Mouse (Mus musculus): ENCODE data around the gene Gm12169. TPM values are rescaled to one million over a fixed set of nuclear protein-coding genes. Genes with fewer than 3 reads are reported as not detected.
A peak's percentile ranks its signal among the peaks of the same experiment; 100 is the strongest.
"Not testable (repeated sequence)": the region's sequence is repeated elsewhere in the genome, so short reads cannot be mapped to it uniquely, and the experiment has no call there.

Gm12169 gene
- polyA plus RNA-seq (2011; ENCODE audit: insufficient read depth, insufficient read length, low replicate concordance, missing spikeins) = not detected in 2 replicates

- Histone ChIP-seq H3K27ac (ENCODE audit: control insufficient read depth, insufficient read depth, low read depth, low read length, poor library complexity) (no peak within 1 kb of the TSS), H3K4me3 (replicated peaks; ENCODE audit: control insufficient read depth, low read depth, low read length) (no peak within 1 kb of the TSS), H3K4me1 (ENCODE audit: control insufficient read depth, insufficient read depth, low read length) (no peaks in the 10 kb centered on the region)
- WGBS = 91% methylated on average over 2 of the region's 2 CpGs
- no peak for TF ChIP-seq CTCF (IDR thresholded peaks at IDR 0.05; ENCODE audit: control insufficient read depth, insufficient read depth, low read length)
- TF ChIP-seq POLR2A (IDR thresholded peaks at IDR 0.05; ENCODE audit: borderline replicate concordance, control insufficient read depth, low read depth, low read length) = no peak
These were observed at the start of gene Gm12169 for GRCm38 (mm10) chr11:46523912-46524311. Gene Gm12169, plus strand, starts transcription at chr11:46524212.

GRCm38 (mm10) chr11:46474220-46474619 is 49.8 kb upstream of the Gm12169 start:
- WGBS = 83% methylated on average over 4 of the region's 4 CpGs
- no peaks in the 10 kb centered on the region for H3K4me1 ChIP-seq (ENCODE audit: control insufficient read depth, insufficient read depth, low read length)
- H3K27ac ChIP-seq (ENCODE audit: control insufficient read depth, insufficient read depth, low read depth, low read length, poor library complexity) = no peak overlapping the region
- no peak for TF ChIP-seq CTCF (IDR thresholded peaks at IDR 0.05; ENCODE audit: control insufficient read depth, insufficient read depth, low read length)
- no peak for TF ChIP-seq POLR2A (IDR thresholded peaks at IDR 0.05; ENCODE audit: borderline replicate concordance, control insufficient read depth, low read depth, low read length)
- no peak overlapping the region for H3K4me3 ChIP-seq (replicated peaks; ENCODE audit: control insufficient read depth, low read depth, low read length)

GRCm38 (mm10) chr11:46479311-46479710 is 44.7 kb upstream of the Gm12169 start:
- no peaks in the 10 kb centered on the region for H3K4me1 ChIP-seq (ENCODE audit: control insufficient read depth, insufficient read depth, low read length)
- 36% methylated on average over 9 of the region's 9 CpGs for WGBS

GRCm38 (mm10) chr11:46480517-46480916 is 43.5 kb upstream of the Gm12169 start:
- 3% methylated on average over 7 of the region's 7 CpGs for WGBS
- no peak overlapping the region for H3K4me3 ChIP-seq (replicated peaks; ENCODE audit: control insufficient read depth, low read depth, low read length)
- H3K4me1 ChIP-seq (ENCODE audit: control insufficient read depth, insufficient read depth, low read length) = no peaks in the 10 kb centered on the region
- H3K27ac ChIP-seq (ENCODE audit: control insufficient read depth, insufficient read depth, low read depth, low read length, poor library complexity) = peak overlapping the region; percentile 34
- TF ChIP-seq POLR2A (IDR thresholded peaks at IDR 0.05; ENCODE audit: borderline replicate concordance, control insufficient read depth, low read depth, low read length) (no peak), CTCF (IDR thresholded peaks at IDR 0.05; ENCODE audit: control insufficient read depth, insufficient read depth, low read length) (no peak)

More at GRCm38 (mm10) chr11:46479311-46479710, 44.7 kb upstream of the Gm12169 start:
- no peak overlapping the region for H3K4me3 ChIP-seq (replicated peaks; ENCODE audit: control insufficient read depth, low read depth, low read length)
- no peak overlapping the region for H3K27ac ChIP-seq (ENCODE audit: control insufficient read depth, insufficient read depth, low read depth, low read length, poor library complexity)
- TF ChIP-seq CTCF (IDR thresholded peaks at IDR 0.05; ENCODE audit: control insufficient read depth, insufficient read depth, low read length) (no peak), POLR2A (IDR thresholded peaks at IDR 0.05; ENCODE audit: borderline replicate concordance, control insufficient read depth, low read depth, low read length) (no peak)

GRCm38 (mm10) chr11:46488231-46488630 is 35.8 kb upstream of the Gm12169 start:
- WGBS = 3% methylated on average over 1 of the region's 1 CpGs
- H3K4me3 ChIP-seq (replicated peaks; ENCODE audit: control insufficient read depth, low read depth, low read length) = no peak overlapping the region
- no peaks in the 10 kb centered on the region for H3K4me1 ChIP-seq (ENCODE audit: control insufficient read depth, insufficient read depth, low read length)
- no peak overlapping the region for H3K27ac ChIP-seq (ENCODE audit: control insufficient read depth, insufficient read depth, low read depth, low read length, poor library complexity)
- TF ChIP-seq POLR2A (IDR thresholded peaks at IDR 0.05; ENCODE audit: borderline replicate concordance, control insufficient read depth, low read depth, low read length) (no peak), CTCF (IDR thresholded peaks at IDR 0.05; ENCODE audit: control insufficient read depth, insufficient read depth, low read length) (no peak)

- Histone ChIP-seq H3K4me1 (ENCODE audit: control insufficient read depth, insufficient read depth, low read length) (no peaks in the 10 kb centered on the region), H3K27ac (ENCODE audit: control insufficient read depth, insufficient read depth, low read depth, low read length, poor library complexity) (no peak overlapping the region), H3K4me3 (replicated peaks; ENCODE audit: control insufficient read depth, low read depth, low read length) (no peak overlapping the region)
- WGBS = 62% methylated on average over 2 of the region's 2 CpGs
- no peak for TF ChIP-seq CTCF (IDR thresholded peaks at IDR 0.05; ENCODE audit: control insufficient read depth, insufficient read depth, low read length)
- TF ChIP-seq POLR2A (IDR thresholded peaks at IDR 0.05; ENCODE audit: borderline replicate concordance, control insufficient read depth, low read depth, low read length) = no peak
These were observed 35.4 kb upstream of the Gm12169 start for GRCm38 (mm10) chr11:46488650-46489049.

- no peak overlapping the region for H3K27ac ChIP-seq (ENCODE audit: control insufficient read depth, insufficient read depth, low read depth, low read length, poor library complexity)
- TF ChIP-seq POLR2A (IDR thresholded peaks at IDR 0.05; ENCODE audit: borderline replicate concordance, control insufficient read depth, low read depth, low read length) (no peak), CTCF (IDR thresholded peaks at IDR 0.05; ENCODE audit: control insufficient read depth, insufficient read depth, low read length) (no peak)
- 74% methylated on average over 3 of the region's 3 CpGs for WGBS
- no peak overlapping the region for H3K4me3 ChIP-seq (replicated peaks; ENCODE audit: control insufficient read depth, low read depth, low read length)
- H3K4me1 ChIP-seq (ENCODE audit: control insufficient read depth, insufficient read depth, low read length) = no peaks in the 10 kb centered on the region
These were observed 16.9 kb upstream of the Gm12169 start for GRCm38 (mm10) chr11:46507146-46507545.

- Histone ChIP-seq H3K4me1 (ENCODE audit: control insufficient read depth, insufficient read depth, low read length) (no peaks in the 10 kb centered on the region), H3K4me3 (replicated peaks; ENCODE audit: control insufficient read depth, low read depth, low read length) (no peak overlapping the region), H3K27ac (ENCODE audit: control insufficient read depth, insufficient read depth, low read depth, low read length, poor library complexity) (no peak overlapping the region)
- WGBS = 86% methylated on average over 5 of the region's 5 CpGs
- TF ChIP-seq CTCF (IDR thresholded peaks at IDR 0.05; ENCODE audit: control insufficient read depth, insufficient read depth, low read length) = no peak
- no peak for TF ChIP-seq POLR2A (IDR thresholded peaks at IDR 0.05; ENCODE audit: borderline replicate concordance, control insufficient read depth, low read depth, low read length)
These were observed 14.1 kb upstream of the Gm12169 start for GRCm38 (mm10) chr11:46509900-46510299.

- H3K27ac ChIP-seq (ENCODE audit: control insufficient read depth, insufficient read depth, low read depth, low read length, poor library complexity); H3K4me1 ChIP-seq (ENCODE audit: control insufficient read depth, insufficient read depth, low read length); H3K4me3 ChIP-seq (replicated peaks; ENCODE audit: control insufficient read depth, low read depth, low read length): not testable (repeated sequence)
- 77% methylated on average over 5 of the region's 5 CpGs for WGBS
These were observed 2.7 kb upstream of the Gm12169 start for GRCm38 (mm10) chr11:46521341-46521740.
